Mouse (Mus musculus) adrenal gland, postnatal 25 days (tissue): ENCODE results near the gene Chrdl2. TPM values are rescaled to one million over a fixed set of nuclear protein-coding genes. Genes with fewer than 3 reads are reported as not detected.
"Not testable (repeated sequence)": the region's sequence is repeated elsewhere in the genome, so short reads cannot be mapped to it uniquely, and the experiment has no call there.

Source experiments
- DNase-seq: peaks from one replicate; pipeline ENCODE4 v3.0.0; 2021; ENCODE audit warnings: mixed read lengths
- long read RNA-seq: library from polyadenylated mRNA; stranded (forward); transcript quantifications from one replicate; pipeline ENCODE4 v2.0.0, GENCODE M21; 2021
- total RNA-seq: library from RNA; stranded (reverse); gene quantifications from 2 replicates; pipeline ENCODE4 v1.2.3, GENCODE M21; 2021

Gene Chrdl2
- total RNA-seq = not detected in 2 replicates
- long read RNA-seq = 0 reads

GRCm38 (mm10) chr7:100005790-100006189 lies at the start of gene Chrdl2:
Gene Chrdl2 (plus strand): TSS chr7:100006172.
- peak; percentile 52 for DNase-seq

GRCm38 (mm10) chr7:99957226-99957965 lies 48.6 kb upstream of the Chrdl2 start:
- no peak for DNase-seq

- DNase-seq = not testable (repeated sequence)
Observed at GRCm38 (mm10) chr7:99960571-99960970, 45.4 kb upstream of the Chrdl2 start.

- DNase-seq = no peak
Observed at GRCm38 (mm10) chr7:99961518-99961917, 44.5 kb upstream of the Chrdl2 start.

- no peak for DNase-seq
Observed at GRCm38 (mm10) chr7:99962536-99963236, 43.3 kb upstream of the Chrdl2 start.

GRCm38 (mm10) chr7:99963237-99963860 lies 42.6 kb upstream of the Chrdl2 start:
- no peak for DNase-seq

- DNase-seq = no peak
Observed at GRCm38 (mm10) chr7:99965020-99965841, 40.7 kb upstream of the Chrdl2 start.

- DNase-seq = no peak
Observed at GRCm38 (mm10) chr7:99966011-99966721, 39.8 kb upstream of the Chrdl2 start.

- DNase-seq = no peak
Observed at GRCm38 (mm10) chr7:99969151-99969550, 36.8 kb upstream of the Chrdl2 start.

GRCm38 (mm10) chr7:99971926-99972325 lies 34.0 kb upstream of the Chrdl2 start:
- no peak for DNase-seq

- DNase-seq = not testable (repeated sequence)
Observed at GRCm38 (mm10) chr7:99972912-99973311, 33.1 kb upstream of the Chrdl2 start.

GRCm38 (mm10) chr7:99974208-99974970 lies 31.6 kb upstream of the Chrdl2 start:
- DNase-seq = no peak

- no peak for DNase-seq
Observed at GRCm38 (mm10) chr7:99975819-99976575, 30.0 kb upstream of the Chrdl2 start.

GRCm38 (mm10) chr7:99978041-99978440 lies 27.9 kb upstream of the Chrdl2 start:
- DNase-seq = no peak

GRCm38 (mm10) chr7:99979081-99979480 lies 26.9 kb upstream of the Chrdl2 start:
- DNase-seq = no peak

- peak; percentile 51 for DNase-seq
Observed at GRCm38 (mm10) chr7:99979546-99980131, 26.3 kb upstream of the Chrdl2 start.

GRCm38 (mm10) chr7:99980132-99980591 lies 25.8 kb upstream of the Chrdl2 start, which contains the start of gene Rnf169:
Gene Rnf169 (minus strand): TSS chr7:99980448.
- DNase-seq = peak; percentile 90

- no peak for DNase-seq
Observed at GRCm38 (mm10) chr7:99981311-99981710, 24.7 kb upstream of the Chrdl2 start.
